In the genomic region with DNA sequence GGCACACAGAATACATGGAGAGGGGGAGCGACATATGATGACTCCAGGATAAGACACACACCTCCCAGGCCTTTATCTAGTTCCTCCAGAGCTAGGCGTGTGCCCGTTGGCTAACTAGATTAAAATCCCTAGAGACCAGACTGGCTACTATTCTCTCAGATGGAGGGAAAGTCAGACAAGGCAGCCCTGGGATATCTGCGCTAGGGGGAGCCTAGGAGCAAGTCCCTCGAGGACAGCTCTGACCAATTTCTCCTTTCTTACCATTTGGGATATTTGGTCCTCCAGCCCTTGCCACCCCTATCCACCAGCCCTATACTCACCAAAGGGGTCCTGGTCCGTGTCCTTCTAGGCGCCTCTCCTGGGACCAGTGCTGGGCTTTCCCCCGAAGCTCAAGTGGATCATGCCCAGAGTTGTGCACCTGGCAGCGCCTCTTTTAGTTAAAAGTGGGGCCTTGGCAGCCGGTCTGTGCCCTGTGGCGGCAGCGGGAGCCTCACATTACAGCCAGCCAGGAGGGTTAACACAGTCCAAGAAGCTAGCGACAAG, we compare ENCODE assay signal across 8 mouse cellular contexts. TPM values are rescaled to one million over a fixed set of nuclear protein-coding genes. Genes with fewer than 3 reads are reported as not detected.
DNase-seq lines count a peak whose midpoint lies in the region; ATAC-seq lines count a peak whose summit lies in the region.

No protein-coding gene starts in this region.

- H3K36me3 ChIP-seq in embryonic facial prominence, embryonic 11.5 days (replicated peaks; ENCODE audit: control insufficient read depth, insufficient read depth, low read depth, low read length) = no peaks in the 10 kb centered on the region
- peaks cover 12% of the 10 kb centered on the region for H3K36me3 ChIP-seq in heart, embryonic 13.5 days

- peaks cover 7% of the 10 kb centered on the region for H3K4me1 ChIP-seq in embryonic facial prominence, embryonic 11.5 days (ENCODE audit: control insufficient read depth, insufficient read depth, low read length)
- H3K4me1 ChIP-seq in heart, embryonic 13.5 days = peaks cover 46% of the 10 kb centered on the region

- no peak for ATAC-seq in CD4-positive, CD25-positive, alpha-beta regulatory T cell, adult 4 months
- ATAC-seq in embryonic facial prominence, embryonic 11.5 days (replicated peaks; ENCODE audit: insufficient number of reproducible peaks, low FRiP score, low TSS enrichment, low read depth) = peak; percentile 19; the same call in 1 of the 2 replicates
- no peak for ATAC-seq in heart, embryonic 13.5 days (ENCODE audit: extremely low read depth, insufficient number of reproducible peaks, low FRiP score, low TSS enrichment)

- peak overlapping the region; percentile 48 for H3K9ac ChIP-seq in embryonic facial prominence, embryonic 11.5 days (replicated peaks; ENCODE audit: low read length)
- H3K9ac ChIP-seq in heart, embryonic 13.5 days = peak overlapping the region; percentile 74

- no peaks in the 10 kb centered on the region; the same call in 1 of the 2 replicates for H3K9me3 ChIP-seq in embryonic facial prominence, embryonic 11.5 days (replicated peaks; ENCODE audit: control insufficient read depth, low read length)
- peaks cover 3% of the 10 kb centered on the region; the same call in 1 of the 2 replicates for H3K9me3 ChIP-seq in heart, embryonic 13.5 days

- 2% methylated on average over 13 of the region's 13 CpGs for WGBS in embryonic facial prominence, embryonic 11.5 days
- WGBS in heart, embryonic 13.5 days = under 1% methylated on average over 13 of the region's 13 CpGs

- peak; percentile 20 for DNase-seq in CD4-positive, CD25-positive, alpha-beta regulatory T cell, adult 2 months (ENCODE audit: low read depth, low spot score)
- peak; percentile 47 for DNase-seq in ZHBTc4 (ENCODE audit: low read depth, low spot score)
- peak; percentile 61 for DNase-seq in embryonic facial prominence, embryonic 11.5 days (ENCODE audit: low spot score)
- DNase-seq in kidney, postnatal 10 days = peak; percentile 81
- DNase-seq in lung, postnatal 4 days = peak; percentile 61 to 71
- DNase-seq in spleen, postnatal 36 days (ENCODE audit: low spot score in 2 of 2) = peak; percentile 42 to 67

- peak overlapping the region; percentile 91 for H3K4me2 ChIP-seq in embryonic facial prominence, embryonic 11.5 days (ENCODE audit: low read depth, low read length)
- H3K4me2 ChIP-seq in heart, embryonic 13.5 days = peak overlapping the region; percentile 89

- H3K27ac ChIP-seq in embryonic facial prominence, embryonic 11.5 days (replicated peaks; ENCODE audit: low read depth, low read length) = no peak overlapping the region
- H3K27ac ChIP-seq in heart, embryonic 13.5 days (replicated peaks) = no peak overlapping the region

- peaks cover 31% of the 10 kb centered on the region for H3K27me3 ChIP-seq in embryonic facial prominence, embryonic 11.5 days (ENCODE audit: control insufficient read depth, insufficient read depth, low read length)
- H3K27me3 ChIP-seq in heart, embryonic 13.5 days (replicated peaks) = peaks cover 65% of the 10 kb centered on the region

- H3K4me3 ChIP-seq in embryonic facial prominence, embryonic 11.5 days (ENCODE audit: low read depth, low read length) = peak overlapping the region; percentile 39
- H3K4me3 ChIP-seq in heart, embryonic 13.5 days = peak overlapping the region; percentile 55

RNA-seq across cellular contexts. Expression of a gene that starts 0.8 kb away (rescaled TPM):
- polyA plus RNA-seq in CD4-positive, CD25-positive, alpha-beta regulatory T cell, adult 4 months (2017; shearing (Covaris generic)) = not detected
- 2.0 and 2.6 TPM in 2 replicates for polyA plus RNA-seq in embryonic facial prominence, embryonic 11.5 days (2014; fragmentation: Nextera tagmentation; extraction: Ambion mirVana)
- polyA plus RNA-seq in heart, embryonic 13.5 days (2015; fragmentation: Nextera tagmentation; extraction: Ambion mirVana) = 0.66 and 0.98 TPM in 2 replicates

RNA-seq across cellular contexts. Expression of a gene that starts 14.0 kb away (rescaled TPM):
- 10 to 100 TPM; 15.7 to 21.2 TPM for polyA plus RNA-seq in CD4-positive, CD25-positive, alpha-beta regulatory T cell, adult 4 months (2017; shearing (Covaris generic))
- polyA plus RNA-seq in embryonic facial prominence, embryonic 11.5 days (2014; fragmentation: Nextera tagmentation; extraction: Ambion mirVana) = 41.0 and 43.6 TPM in 2 replicates
- polyA plus RNA-seq in heart, embryonic 13.5 days (2015; fragmentation: Nextera tagmentation; extraction: Ambion mirVana) = 40.3 and 41.2 TPM in 2 replicates

RNA-seq across cellular contexts. Expression of a gene that starts 36.9 kb away (rescaled TPM):
- polyA plus RNA-seq in CD4-positive, CD25-positive, alpha-beta regulatory T cell, adult 4 months (2017; shearing (Covaris generic)) = 10 to 100 TPM; 33.3 to 40.3 TPM
- 20.8 and 23.8 TPM in 2 replicates for polyA plus RNA-seq in embryonic facial prominence, embryonic 11.5 days (2014; fragmentation: Nextera tagmentation; extraction: Ambion mirVana)
- 10.9 and 11.6 TPM in 2 replicates for polyA plus RNA-seq in heart, embryonic 13.5 days (2015; fragmentation: Nextera tagmentation; extraction: Ambion mirVana)

RNA-seq across cellular contexts. Expression of a gene that starts 41.6 kb away (rescaled TPM):
- 10 to 100 TPM; 91.3 to 92.4 TPM for polyA plus RNA-seq in CD4-positive, CD25-positive, alpha-beta regulatory T cell, adult 4 months (2017; shearing (Covaris generic))
- polyA plus RNA-seq in embryonic facial prominence, embryonic 11.5 days (2014; fragmentation: Nextera tagmentation; extraction: Ambion mirVana) = 154 and 177 TPM in 2 replicates
- 188 and 220 TPM in 2 replicates for polyA plus RNA-seq in heart, embryonic 13.5 days (2015; fragmentation: Nextera tagmentation; extraction: Ambion mirVana)

RNA-seq across cellular contexts. Expression of a gene that starts 45.5 kb away (rescaled TPM):
- polyA plus RNA-seq in CD4-positive, CD25-positive, alpha-beta regulatory T cell, adult 4 months (2017; shearing (Covaris generic)) = not detected
- polyA plus RNA-seq in embryonic facial prominence, embryonic 11.5 days (2014; fragmentation: Nextera tagmentation; extraction: Ambion mirVana) = 24.9 and 26.5 TPM in 2 replicates
- polyA plus RNA-seq in heart, embryonic 13.5 days (2015; fragmentation: Nextera tagmentation; extraction: Ambion mirVana) = 13.5 and 13.9 TPM in 2 replicates

Comparison
In these comparisons a context has a peak if more than half of its experiments do, and no peak if none do; other contexts are left out.
1. DNase-seq: peak in every context shown above with its lines; median percentile 81 in kidney, postnatal 10 days; 66 in lung, postnatal 4 days; 61 in embryonic facial prominence, embryonic 11.5 days; 54 in spleen, postnatal 36 days; 47 in ZHBTc4; 20 in CD4-positive, CD25-positive, alpha-beta regulatory T cell, adult 2 months.